Mouse (Mus musculus): ENCODE measurements around the gene Gsg1.

Gsg1 gene

GRCm38 (mm10) chr6:135196707-135197106 is 57.4 kb downstream of the Gsg1 start:
- CTCF ChIA-PET = interaction anchor here in 2 of 4 experiments (1.1 kb wide), 2 partner anchors 13 to 47 kb away, joined by 3 read pairs; no protein-coding TSS in a partner anchor
- POLR2A ChIA-PET = interaction anchor here in 3 of 4 experiments (0.6 to 1.2 kb wide), 4 partner anchors 10 to 402 kb away, joined by 3 to 10 read pairs (median 7); no protein-coding TSS in a partner anchor

- POLR2A ChIA-PET = interaction anchor here in 2 of 4 experiments (1.0 to 2.1 kb wide), 4 partner anchors 11 to 27 kb away, joined by 3 to 5 read pairs (median 4); no protein-coding TSS in a partner anchor
Observed at GRCm38 (mm10) chr6:135194907-135195306, 59.2 kb downstream of the Gsg1 start.

GRCm38 (mm10) chr6:135193733-135194132 is 60.4 kb downstream of the Gsg1 start:
- POLR2A ChIA-PET = interaction anchor here in 2 of 4 experiments (1.0 to 2.1 kb wide), 7 partner anchors 9 to 154 kb away, joined by 3 to 5 read pairs (median 3); no protein-coding TSS in a partner anchor

More at GRCm38 (mm10) chr6:135194907-135195306, 59.2 kb downstream of the Gsg1 start:
- CTCF ChIA-PET = no interaction called here

GRCm38 (mm10) chr6:135192993-135193392 is 61.2 kb downstream of the Gsg1 start:
- ChIA-PET POLR2A (interaction anchor here in 2 of 4 experiments (1.0 to 2.1 kb wide), 5 partner anchors 15 to 153 kb away, joined by 3 to 5 read pairs (median 3); no protein-coding TSS in a partner anchor), CTCF (no interaction called here)

More at GRCm38 (mm10) chr6:135193733-135194132, 60.4 kb downstream of the Gsg1 start:
- CTCF ChIA-PET = interaction anchor here in 1 of 4 experiments (0.6 kb wide), 1 partner anchor 95 kb away, joined by 3 read pairs; no protein-coding TSS in a partner anchor

GRCm38 (mm10) chr6:135191906-135192305 is 62.2 kb downstream of the Gsg1 start:
- POLR2A ChIA-PET = interaction anchor here in 3 of 4 experiments (0.5 to 1.5 kb wide), 5 partner anchors 8 to 59 kb away, joined by 3 to 10 read pairs (median 4); no protein-coding TSS in a partner anchor
- CTCF ChIA-PET = interaction anchor here in 3 of 4 experiments (0.6 to 1.1 kb wide), 3 partner anchors 10 to 19 kb away, joined by 3 to 4 read pairs (median 3); no protein-coding TSS in a partner anchor

- ChIA-PET CTCF (interaction anchor here in 2 of 4 experiments (0.5 to 0.6 kb wide), 2 partner anchors 34 kb away, joined by 3 read pairs; no protein-coding TSS in a partner anchor), POLR2A (interaction anchor here in 2 of 4 experiments (0.6 to 1.0 kb wide), 4 partner anchors 19 to 292 kb away, joined by 3 read pairs; partner anchors contain the start of genes Gpr19 (in 1 of the 2) and Gprc5a (in 1 of the 2))
Observed at GRCm38 (mm10) chr6:135190122-135190521, 64.0 kb downstream of the Gsg1 start.

GRCm38 (mm10) chr6:135188629-135189028 is 65.5 kb downstream of the Gsg1 start:
- ChIA-PET POLR2A (interaction anchor here in 1 of 4 experiments (0.6 kb wide), 1 partner anchor 88 kb away, joined by 3 read pairs; no protein-coding TSS in a partner anchor), CTCF (interaction anchor here in 1 of 4 experiments (0.6 to 0.9 kb wide), 2 partner anchors 112 to 241 kb away, joined by 3 read pairs; no protein-coding TSS in a partner anchor)
